Mouse (Mus musculus) G1E (cell line): ENCODE measurements around the gene 8030474K03Rik.

Experiments used
- CTCF ChIP-seq: IDR thresholded peaks from 2 replicates; pipeline ENCODE4 v1.5.1; 2012; ENCODE audit warnings: low read depth, low read length, inconsistent platforms, mixed read lengths
- GATA1 ChIP-seq: IDR thresholded peaks from 2 replicates; pipeline ENCODE4 v1.6.1; 2012; ENCODE audit warnings: borderline replicate concordance, low read length, inconsistent platforms, mixed read lengths
- GATA2 ChIP-seq: IDR thresholded peaks from 2 replicates; pipeline ENCODE4 v1.6.1; 2012; ENCODE audit warnings: low read depth, low read length, inconsistent platforms, borderline replicate concordance
- POLR2AphosphoS5 ChIP-seq: IDR thresholded peaks from 2 replicates; pipeline ENCODE4 v1.6.1; 2012; ENCODE audit warnings: low read depth, low read length, inconsistent platforms; ENCODE audit not compliant: insufficient replicate concordance
- TAL1 ChIP-seq: conservative IDR thresholded peaks from 2 replicates; pipeline ENCODE4 v1.6.1; 2012; ENCODE audit warnings: low read depth, low read length, inconsistent platforms, mixed read lengths

DNA sequence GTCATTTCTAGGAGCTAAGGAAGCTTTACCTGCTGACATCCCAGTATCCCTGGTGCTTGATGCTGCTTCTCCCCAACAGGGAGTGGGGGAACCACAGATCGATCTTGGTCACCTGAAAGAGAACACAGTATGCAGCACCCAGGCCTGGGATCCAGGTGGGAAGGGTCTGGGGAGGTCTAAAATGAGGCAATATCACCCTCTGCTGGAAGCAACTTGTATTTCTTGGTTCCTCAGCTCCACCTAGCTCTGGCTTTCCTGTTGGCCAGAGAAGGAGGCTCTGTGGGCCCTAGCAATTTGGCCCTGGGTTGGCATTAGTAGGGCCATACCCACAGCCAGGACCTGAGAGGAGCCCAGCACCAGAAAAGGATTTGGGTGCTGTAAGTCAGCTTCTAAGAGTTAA, 24.7 kb downstream of the 8030474K03Rik start:
- no peak for TF ChIP-seq CTCF
- TF ChIP-seq GATA1 = no peak
- TF ChIP-seq POLR2AphosphoS5 = no peak
- TF ChIP-seq GATA2 = no peak
- TF ChIP-seq TAL1 = no peak
